Mouse (Mus musculus): ENCODE measurements around the gene Gm45785.

DNA sequence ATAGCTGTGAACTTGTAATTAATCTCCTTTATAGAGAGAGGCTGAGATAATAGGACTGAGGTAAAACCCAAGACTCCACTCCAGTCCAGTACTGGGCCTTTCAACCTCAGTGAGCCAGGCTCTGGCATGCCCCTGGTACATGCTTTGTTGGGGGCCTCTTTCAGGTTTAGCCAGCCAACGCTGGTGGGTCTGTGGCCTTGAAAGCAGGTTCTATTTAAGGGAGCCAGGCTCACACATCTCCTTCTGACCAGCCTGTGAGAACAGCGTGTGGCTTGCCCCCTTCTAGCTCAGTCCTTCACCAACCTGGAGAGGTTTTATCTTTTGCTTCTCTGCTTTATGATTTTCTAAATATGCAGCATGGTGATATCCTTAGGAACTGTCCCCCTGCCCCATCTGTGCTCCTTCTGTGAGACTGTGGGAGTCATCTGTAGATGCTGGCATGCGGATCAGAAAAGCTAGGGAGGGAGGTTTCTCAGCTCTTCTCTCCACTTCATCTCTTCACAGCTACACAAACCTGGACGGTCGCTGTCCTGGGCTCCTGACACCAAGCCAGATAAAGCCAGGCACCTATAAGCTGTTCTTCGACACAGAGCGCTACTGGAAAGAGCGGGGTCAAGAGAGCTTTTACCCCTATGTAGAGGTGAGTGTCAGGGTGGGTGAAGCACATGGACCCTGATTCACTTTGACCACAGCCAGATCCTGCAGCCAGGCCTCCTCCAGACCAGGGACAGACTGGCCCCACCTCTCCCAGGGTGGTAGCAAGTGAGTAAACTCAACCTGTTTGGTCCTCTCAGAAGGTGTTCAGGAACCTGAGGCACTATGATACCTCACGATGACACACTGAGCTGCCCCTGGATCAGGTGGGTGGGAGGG is 19.7 kb downstream of the Gm45785 start:
- TF ChIP-seq CTCF (conservative IDR thresholded peaks at IDR 0.05; ENCODE audit: low read length) (no peak), NANOG (IDR thresholded peaks at IDR 0.05; ENCODE audit: borderline replicate concordance, low read length) (no peak), POU5F1 (IDR thresholded peaks at IDR 0.05; ENCODE audit: borderline replicate concordance, low read length) (no peak)

Data from E14TG2a.4 (cell line).